Mouse (Mus musculus) thymus, adult 2 months (tissue): ENCODE data around the gene Farp1. TPM values are rescaled to one million over a fixed set of nuclear protein-coding genes. Genes with fewer than 3 reads are reported as not detected.

Source experiments
- DNase-seq: peaks from one replicate; pipeline ENCODE4 v3.0.0; 2021
- H3K27ac ChIP-seq: fragments of 200-500 bp; 2 replicates; pipeline ENCODE4 v1.5.1; 2012; ENCODE audit warnings: low read length, control low read depth; ENCODE audit not compliant: control insufficient read depth, insufficient read depth
- H3K27me3 ChIP-seq: fragments of 200-500 bp; 2 replicates; pipeline ENCODE4 v1.6.1; 2012; ENCODE audit warnings: mild to moderate bottlenecking, low read length, moderate library complexity, mixed read lengths; ENCODE audit not compliant: control insufficient read depth, insufficient read depth
- H3K36me3 ChIP-seq: fragments of 200-500 bp; 2 replicates; pipeline ENCODE4 v1.6.1; 2012; ENCODE audit warnings: mild to moderate bottlenecking, low read length, moderate library complexity; ENCODE audit not compliant: control insufficient read depth, insufficient read depth
- H3K4me1 ChIP-seq: fragments of 200-500 bp; replicated peaks from 2 replicates; pipeline ENCODE4 v1.6.1; 2012; ENCODE audit warnings: low read length; ENCODE audit not compliant: control insufficient read depth, insufficient read depth
- H3K4me3 ChIP-seq: fragments of 200-500 bp; 2 replicates; pipeline ENCODE4 v1.5.1; 2012; ENCODE audit warnings: mild to moderate bottlenecking, low read length, control low read depth, moderate library complexity; ENCODE audit not compliant: control insufficient read depth, insufficient read depth
- CTCF ChIP-seq: fragments of 200-500 bp; IDR thresholded peaks from 2 replicates; pipeline ENCODE4 v1.5.1; 2012; ENCODE audit warnings: mild to moderate bottlenecking, control low read depth, low read length, moderate library complexity, borderline replicate concordance; ENCODE audit not compliant: control insufficient read depth, poor library complexity, insufficient read depth; ENCODE audit errors: extremely low read depth
- POLR2A ChIP-seq: fragments of 200-500 bp; IDR thresholded peaks from 2 replicates; pipeline ENCODE4 v1.6.1; 2012; ENCODE audit warnings: mild to moderate bottlenecking, low read length, control low read depth, moderate library complexity; ENCODE audit not compliant: control insufficient read depth, poor library complexity, insufficient read depth; ENCODE audit errors: extremely low read depth
- WGBS: fragments of 180-500 bp; shearing (Covaris S2); methylation state at CpG from one replicate; pipeline ENCODE4 v1.1.7; 2018; 5-methylcytosine and 5-hydroxymethylcytosine counted together
- polyA plus RNA-seq: library from polyadenylated mRNA; depleted of rRNA; stranded (reverse); fragments of >200 nt; gene quantifications from 2 replicates; pipeline ENCODE4 v1.2.3, GENCODE M21; 2012

Farp1 gene
- polyA plus RNA-seq, 1 experiment, result 5.1 TPM

DNA sequence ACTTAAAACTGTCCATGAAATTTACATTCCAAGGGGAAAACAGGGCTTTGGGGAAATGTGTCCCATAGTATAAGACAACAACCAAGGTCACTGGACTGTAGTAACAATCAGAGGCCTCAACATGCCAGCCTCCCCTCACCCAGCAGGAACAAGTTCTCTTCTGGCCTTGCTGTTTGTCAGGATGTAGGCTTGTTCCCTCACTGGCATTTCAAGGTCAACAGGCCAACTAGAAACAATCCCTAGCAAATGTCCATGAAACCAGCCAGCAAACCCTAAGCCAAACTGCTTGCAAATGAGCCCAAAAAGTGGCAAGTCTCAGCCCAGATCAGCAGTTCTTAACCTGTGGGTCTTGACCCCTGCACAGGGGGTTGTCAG, 246.3 kb downstream of the Farp1 start:
- TF ChIP-seq POLR2A (no peak), CTCF (no peak)
- Histone ChIP-seq H3K36me3 (peaks cover 17% of the 10 kb centered on the region), H3K27me3 (no peaks in the 10 kb centered on the region; the same call in 1 of the 2 replicates), H3K4me3 (no peak overlapping the region), H3K4me1 (no peaks in the 10 kb centered on the region), H3K27ac (no peak overlapping the region)
- no peak for DNase-seq

DNA sequence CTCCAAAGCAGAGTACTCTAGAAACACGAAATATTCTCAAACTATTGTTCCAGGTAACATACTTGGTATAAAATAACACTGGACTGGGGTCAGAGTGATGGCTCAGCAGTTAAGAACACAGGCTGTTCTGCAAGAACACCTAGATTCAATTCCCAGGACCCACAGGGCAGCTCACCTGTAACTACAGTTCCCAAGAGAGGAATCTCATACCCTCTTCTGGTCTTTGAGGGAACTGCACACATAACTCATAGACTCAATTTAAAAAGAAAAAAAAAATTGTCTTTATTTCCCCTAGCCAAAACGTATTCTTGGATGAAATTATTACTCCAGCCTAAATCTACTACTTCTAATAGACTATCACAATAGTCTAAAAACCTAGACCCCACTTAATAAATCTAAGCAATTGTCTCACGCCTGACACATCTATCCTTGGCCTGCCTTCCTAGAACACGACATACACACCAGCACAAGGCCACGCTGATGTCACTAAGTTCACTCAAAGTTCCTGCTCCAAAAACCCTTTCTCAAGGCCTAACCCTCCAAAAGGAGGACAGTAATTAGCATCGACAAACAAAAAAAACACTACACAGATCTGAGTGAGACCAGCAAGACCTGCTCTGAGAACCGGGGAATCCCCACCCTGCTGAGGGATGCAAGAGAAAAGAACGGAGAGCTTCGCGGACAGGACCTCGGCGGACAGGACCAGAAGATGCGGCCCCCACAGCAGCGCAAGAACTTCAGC, 250.6 kb downstream of the Farp1 start:
- WGBS, result 97% methylated on average over 14 of the region's 14 CpGs
- no peaks in the 10 kb centered on the region; the same call in 1 of the 2 replicates for H3K27me3 ChIP-seq

DNA sequence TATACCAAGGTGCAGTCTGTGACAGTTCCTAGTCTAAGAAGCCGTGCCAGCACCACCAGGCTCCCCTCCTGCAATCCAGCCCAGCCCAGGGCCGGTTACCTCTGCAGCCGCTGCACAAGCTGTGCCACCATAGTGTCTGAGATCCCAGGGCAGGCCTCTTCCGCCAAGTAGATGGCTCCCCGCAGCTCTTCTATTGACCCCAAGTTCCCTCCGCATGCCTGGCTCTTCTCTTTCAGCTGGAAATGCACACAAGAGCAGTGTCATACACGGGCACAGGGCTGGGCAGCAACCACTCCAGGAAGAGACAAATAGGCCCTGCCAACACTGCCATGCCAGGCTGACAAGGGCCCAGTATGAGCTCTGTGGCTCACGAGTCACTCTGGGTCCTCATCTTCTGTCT, 256.9 kb downstream of the Farp1 start:
- Histone ChIP-seq H3K4me1 (no peaks in the 10 kb centered on the region; the same call in 1 of the 2 replicates), H3K36me3 (peaks cover 53% of the 10 kb centered on the region), H3K27ac (no peak overlapping the region), H3K4me3 (no peak overlapping the region), H3K27me3 (no peaks in the 10 kb centered on the region)
- DNase-seq, result no peak
- 97% methylated on average over 8 of the region's 8 CpGs for WGBS
- TF ChIP-seq POLR2A, result no peak
- no peak for TF ChIP-seq CTCF

More for the DNA sequence above, 250.6 kb downstream of the Farp1 start:
- no peak overlapping the region for H3K4me3 ChIP-seq
- peaks cover 29% of the 10 kb centered on the region for H3K36me3 ChIP-seq
- no peak for DNase-seq
- no peaks in the 10 kb centered on the region for H3K4me1 ChIP-seq
- no peak overlapping the region for H3K27ac ChIP-seq
- TF ChIP-seq CTCF, result no peak
- TF ChIP-seq POLR2A, result no peak

DNA sequence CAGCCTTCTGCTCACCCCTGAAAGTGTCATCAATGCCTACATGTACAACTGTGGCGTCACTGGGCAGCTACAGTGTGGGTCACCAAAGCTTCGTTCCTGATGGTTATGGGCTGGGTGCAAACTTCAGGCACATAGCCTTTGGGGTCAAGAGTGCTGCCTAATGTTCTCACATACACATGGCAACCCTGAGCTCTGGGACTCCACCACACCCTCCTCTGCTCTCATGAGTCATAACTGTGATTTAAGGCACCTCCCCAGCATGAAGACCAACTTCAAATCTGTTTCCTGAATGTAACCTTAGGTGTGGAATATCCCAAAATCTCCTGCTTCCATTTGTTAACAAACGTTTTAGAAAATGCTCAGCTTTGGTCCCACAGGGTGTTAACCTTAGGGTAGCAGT, 257.4 kb downstream of the Farp1 start:
- Histone ChIP-seq H3K36me3 (peaks cover 54% of the 10 kb centered on the region), H3K4me3 (no peak overlapping the region), H3K27ac (no peak overlapping the region), H3K4me1 (no peaks in the 10 kb centered on the region; the same call in 1 of the 2 replicates), H3K27me3 (no peaks in the 10 kb centered on the region)
- no peak for TF ChIP-seq CTCF
- DNase-seq, result no peak
- 95% methylated on average over 3 of the region's 3 CpGs for WGBS

DNA sequence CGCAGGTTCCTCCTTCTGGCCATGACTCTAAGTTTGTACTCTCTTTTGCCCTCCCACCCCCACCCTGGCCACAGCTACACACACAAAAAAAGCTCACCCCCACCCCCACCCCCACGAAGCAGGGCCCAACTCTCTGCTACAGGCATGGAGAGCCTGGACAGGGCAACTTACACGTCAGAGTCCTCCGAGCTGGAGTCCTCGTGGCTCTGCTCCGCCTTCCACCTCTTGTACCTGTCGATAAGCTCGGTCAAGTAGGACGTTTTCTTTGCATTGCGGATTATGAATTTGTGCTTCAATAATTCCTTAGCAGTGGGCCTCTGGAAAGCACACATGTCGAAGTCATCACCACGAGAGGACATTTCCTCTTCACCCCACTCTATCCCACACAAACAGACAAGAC, 259.5 kb downstream of the Farp1 start:
- WGBS, result 96% methylated on average over 12 of the region's 12 CpGs
- Histone ChIP-seq H3K36me3 (peaks cover 54% of the 10 kb centered on the region), H3K4me1 (no peaks in the 10 kb centered on the region; the same call in 1 of the 2 replicates), H3K4me3 (no peak overlapping the region), H3K27ac (no peak overlapping the region), H3K27me3 (no peaks in the 10 kb centered on the region)
- no peak for DNase-seq
- no peak for TF ChIP-seq POLR2A
- no peak for TF ChIP-seq CTCF

DNA sequence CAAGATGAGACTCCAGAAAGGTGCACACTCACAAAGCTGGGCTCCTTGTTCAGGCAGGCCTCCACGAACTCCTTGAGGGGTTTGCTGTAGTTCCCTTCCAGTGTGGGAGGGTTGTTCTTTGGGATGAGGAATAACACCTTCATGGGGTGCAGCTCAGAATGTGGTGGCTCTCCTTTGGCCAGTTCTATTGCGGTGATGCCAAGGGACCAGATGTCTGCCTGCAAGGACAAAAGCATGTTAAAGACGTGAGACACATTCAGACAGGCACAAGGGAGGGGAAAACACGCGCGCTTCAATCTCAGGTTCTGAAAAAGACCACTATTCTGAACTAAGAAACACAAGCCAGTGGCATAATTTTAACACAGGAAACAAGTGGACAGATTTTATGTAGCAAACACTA, 262.1 kb downstream of the Farp1 start:
- no peaks in the 10 kb centered on the region for H3K4me1 ChIP-seq
- H3K36me3 ChIP-seq, result peaks cover 64% of the 10 kb centered on the region
- TF ChIP-seq POLR2A (no peak), CTCF (no peak)
- no peak overlapping the region for H3K27ac ChIP-seq
- H3K4me3 ChIP-seq, result no peak overlapping the region
- no peak for DNase-seq
- no peaks in the 10 kb centered on the region for H3K27me3 ChIP-seq
- 98% methylated on average over 6 of the region's 6 CpGs for WGBS

DNA sequence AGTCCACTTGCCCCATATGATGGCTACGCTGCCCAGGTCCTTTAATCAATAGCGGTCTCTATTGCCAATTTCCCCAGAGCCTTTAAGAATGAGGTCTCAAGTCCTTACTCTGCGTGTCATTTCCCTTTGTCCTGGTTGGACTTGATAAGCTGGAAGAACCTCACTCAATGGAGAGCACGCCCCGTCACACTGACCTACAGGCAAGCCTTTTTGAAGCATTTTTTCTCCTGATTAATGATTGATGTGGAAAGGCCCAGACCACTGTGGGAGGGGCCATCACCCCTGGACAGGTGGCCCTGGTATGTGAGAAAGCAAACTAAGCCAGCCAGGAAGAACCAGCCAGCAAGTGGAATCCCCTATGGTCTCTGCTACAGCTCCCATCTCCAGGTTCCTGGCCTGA, 263.5 kb downstream of the Farp1 start:
- Histone ChIP-seq H3K27ac (no peak overlapping the region), H3K36me3 (peaks cover 56% of the 10 kb centered on the region), H3K4me3 (no peak overlapping the region), H3K27me3 (no peaks in the 10 kb centered on the region), H3K4me1 (no peaks in the 10 kb centered on the region)
- no peak for DNase-seq
- WGBS, result 99% methylated on average over 5 of the region's 5 CpGs
- TF ChIP-seq CTCF, result no peak
- TF ChIP-seq POLR2A, result no peak
